Mouse (Mus musculus) testis, adult 2 months (tissue): ENCODE data around the gene Casz1. TPM values are rescaled to one million over a fixed set of nuclear protein-coding genes. Genes with fewer than 3 reads are reported as not detected.
A peak's percentile ranks its signal among the peaks of the same experiment; 100 is the strongest.

Experiments
- H3K27ac ChIP-seq: fragments of 200-500 bp; 2 replicates; pipeline ENCODE4 v1.5.1; 2012; ENCODE audit warnings: low read depth, low read length; ENCODE audit not compliant: control insufficient read depth, insufficient read depth
- H3K27me3 ChIP-seq: fragments of 200-500 bp; 2 replicates; pipeline ENCODE4 v1.6.1; 2012; ENCODE audit warnings: mild to moderate bottlenecking, low read length, moderate library complexity; ENCODE audit not compliant: control insufficient read depth, insufficient read depth
- H3K36me3 ChIP-seq: fragments of 200-500 bp; 2 replicates; pipeline ENCODE4 v1.6.1; 2012; ENCODE audit warnings: mild to moderate bottlenecking, low read length; ENCODE audit not compliant: control insufficient read depth, insufficient read depth
- H3K4me1 ChIP-seq: fragments of 200-500 bp; 2 replicates; pipeline ENCODE4 v1.6.1; 2012; ENCODE audit warnings: low read length; ENCODE audit not compliant: control insufficient read depth, insufficient read depth
- H3K4me3 ChIP-seq: fragments of 200-500 bp; 2 replicates; pipeline ENCODE4 v1.5.1; 2012; ENCODE audit warnings: low read depth, mild to moderate bottlenecking, low read length, moderate library complexity, mixed read lengths; ENCODE audit not compliant: control insufficient read depth
- CTCF ChIP-seq: fragments of 200-500 bp; IDR thresholded peaks from 2 replicates; pipeline ENCODE4 v1.5.1; 2012; ENCODE audit warnings: low read depth, mild to moderate bottlenecking, inconsistent platforms, low read length, moderate library complexity; ENCODE audit not compliant: control insufficient read depth, insufficient read depth, insufficient replicate concordance
- POLR2A ChIP-seq: fragments of 200-500 bp; IDR thresholded peaks from 2 replicates; pipeline ENCODE4 v1.6.1; 2012; ENCODE audit warnings: low read depth, mild to moderate bottlenecking, inconsistent platforms, low read length, moderate library complexity; ENCODE audit not compliant: control insufficient read depth
- polyA plus RNA-seq: library from polyadenylated mRNA; depleted of rRNA; stranded (reverse); fragments of >200 nt; gene quantifications from 2 replicates; pipeline ENCODE4 v1.2.3, GENCODE M21; 2012

The Casz1 gene
- polyA plus RNA-seq, 1 experiment: 8.5 TPM

DNA sequence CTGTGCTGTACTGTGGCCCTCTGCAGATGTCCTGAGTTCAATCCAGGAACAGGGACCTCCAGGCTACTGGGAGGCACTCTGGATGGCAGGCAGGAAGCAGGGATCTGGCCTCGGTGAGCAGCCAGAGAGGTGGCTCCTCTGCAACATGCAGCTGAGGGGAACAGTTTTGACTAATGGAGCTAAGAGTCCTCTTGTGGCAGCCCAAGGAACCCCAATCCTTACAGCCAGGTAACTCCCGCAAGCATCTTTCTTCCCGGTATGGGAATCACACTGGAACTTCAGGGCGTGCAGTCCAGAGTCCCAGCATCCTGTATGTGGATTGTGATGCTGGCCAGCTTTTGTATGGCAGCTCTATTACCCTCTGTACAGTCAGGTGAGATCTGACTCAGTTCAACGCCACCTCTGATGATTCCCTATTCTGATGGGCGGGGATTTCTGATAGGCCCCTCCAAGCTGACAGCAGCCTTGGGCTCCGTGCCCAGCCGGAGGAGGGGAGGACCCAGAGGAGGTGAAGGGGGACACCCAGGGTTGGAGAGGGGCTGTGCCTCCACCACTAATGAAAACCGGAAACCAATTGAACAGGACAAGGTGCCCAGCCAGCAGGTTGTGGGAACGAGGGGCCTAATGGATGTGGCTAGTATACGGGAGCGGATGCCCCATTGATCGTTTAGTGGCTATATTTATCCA is 53.3 kb downstream of the Casz1 start:
- Histone ChIP-seq H3K27ac (no peak overlapping the region), H3K4me1 (peaks cover 2% of the 10 kb centered on the region), H3K4me3 (no peak overlapping the region), H3K27me3 (no peaks in the 10 kb centered on the region; the same call in 1 of the 2 replicates), H3K36me3 (no peaks in the 10 kb centered on the region)
- no peak for TF ChIP-seq POLR2A
- TF ChIP-seq CTCF: no peak

DNA sequence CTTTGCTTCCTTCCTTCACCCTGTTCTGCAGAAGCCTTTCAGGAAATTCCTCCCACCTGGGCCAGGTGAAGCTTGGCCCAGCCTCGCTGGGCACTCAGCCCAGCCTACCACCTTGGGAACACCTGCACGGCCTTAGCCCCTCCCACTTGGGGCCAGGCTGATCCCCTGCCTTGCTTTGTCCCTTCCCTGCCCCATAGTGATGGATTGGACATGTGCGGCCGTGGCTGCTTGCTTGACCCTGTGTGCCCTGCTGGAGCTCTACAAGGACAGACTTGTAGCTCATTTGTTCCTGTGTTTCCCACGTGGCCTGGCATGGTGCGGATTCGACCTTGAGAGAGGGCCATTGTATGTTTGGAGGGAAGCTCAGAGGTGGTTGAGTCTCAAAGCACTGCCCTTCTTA is 54.0 kb downstream of the Casz1 start:
- Histone ChIP-seq H3K4me1 (peaks cover 2% of the 10 kb centered on the region), H3K27me3 (no peaks in the 10 kb centered on the region; the same call in 1 of the 2 replicates), H3K27ac (no peak overlapping the region), H3K36me3 (no peaks in the 10 kb centered on the region), H3K4me3 (no peak overlapping the region)
- TF ChIP-seq POLR2A: no peak
- no peak for TF ChIP-seq CTCF

DNA sequence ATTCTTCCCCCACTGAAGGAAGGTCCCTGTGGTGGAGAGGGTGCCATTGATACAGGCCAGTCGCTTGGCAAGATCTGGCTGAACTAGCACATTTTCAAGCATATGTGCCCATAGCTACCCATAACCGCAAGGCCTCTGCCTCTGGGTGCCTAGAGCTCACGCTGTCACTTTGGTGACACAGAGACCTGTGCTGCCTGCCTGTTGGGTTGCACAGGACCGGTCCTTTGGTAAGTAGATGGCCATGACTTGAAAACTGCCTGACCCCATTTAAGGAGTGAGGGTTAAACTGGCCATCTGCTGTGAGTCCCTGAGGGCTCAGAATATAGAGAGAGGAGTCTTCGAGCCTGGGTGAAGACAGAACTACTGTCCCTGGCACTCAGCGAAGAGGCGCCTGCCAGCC is 55.2 kb downstream of the Casz1 start:
- no peaks in the 10 kb centered on the region for H3K36me3 ChIP-seq
- H3K4me1 ChIP-seq: peaks cover 2% of the 10 kb centered on the region
- H3K27ac ChIP-seq: no peak overlapping the region
- H3K4me3 ChIP-seq: no peak overlapping the region
- TF ChIP-seq CTCF: no peak
- no peak for TF ChIP-seq POLR2A
- H3K27me3 ChIP-seq: no peaks in the 10 kb centered on the region; the same call in 1 of the 2 replicates

DNA sequence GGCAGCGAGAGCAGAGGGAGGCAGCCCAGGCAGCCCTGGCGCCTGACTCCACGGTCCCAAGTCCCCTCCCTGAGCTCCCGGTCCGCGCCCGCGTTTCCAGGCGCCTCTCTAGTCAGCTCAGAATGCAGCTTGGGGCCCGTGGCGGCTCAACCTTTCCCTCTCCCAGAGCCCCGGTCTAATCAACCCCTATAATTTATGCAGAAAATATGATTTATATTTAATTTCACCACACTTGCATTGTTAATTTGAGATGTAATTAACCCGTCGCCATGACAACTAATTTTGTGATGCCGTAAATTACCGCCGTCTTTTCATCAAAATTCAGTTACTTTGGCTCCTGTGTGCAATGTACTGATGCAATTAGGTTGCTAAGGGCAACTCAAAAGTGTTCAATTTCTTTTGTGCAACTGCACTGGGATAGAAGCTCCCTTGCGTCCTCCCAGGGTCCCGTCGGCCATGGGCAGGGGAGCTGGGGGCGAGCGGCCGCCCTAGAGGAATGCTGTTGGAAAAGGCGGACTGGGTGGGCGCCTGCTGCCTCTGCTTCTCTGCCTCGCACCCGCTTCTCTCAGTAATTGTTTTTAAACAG is 55.8 kb downstream of the Casz1 start:
- peaks cover 2% of the 10 kb centered on the region for H3K4me1 ChIP-seq
- no peaks in the 10 kb centered on the region; the same call in 1 of the 2 replicates for H3K27me3 ChIP-seq
- no peaks in the 10 kb centered on the region for H3K36me3 ChIP-seq
- TF ChIP-seq POLR2A: no peak
- H3K4me3 ChIP-seq: peak overlapping the region; percentile 37
- H3K27ac ChIP-seq: no peak overlapping the region

DNA sequence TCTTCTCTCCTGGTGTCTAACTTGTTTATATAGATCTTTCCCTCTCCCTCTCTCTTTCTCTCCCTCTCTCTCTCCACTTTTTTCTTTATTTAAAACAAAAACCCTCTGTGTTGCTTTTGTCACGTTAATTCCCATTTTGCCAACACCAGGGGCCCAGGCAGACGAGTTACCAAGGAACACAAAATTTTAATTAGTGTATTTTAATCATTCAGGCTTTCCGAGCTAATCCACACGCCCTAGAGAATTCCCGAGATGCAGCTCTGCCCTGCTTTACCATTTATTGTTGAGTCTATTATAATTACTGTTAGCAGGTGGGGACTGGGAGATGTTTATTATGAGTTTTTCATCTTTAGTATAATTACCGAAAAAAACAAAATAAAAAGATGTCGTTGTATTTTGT is 56.4 kb downstream of the Casz1 start:
- TF ChIP-seq CTCF (no peak), POLR2A (no peak)
- H3K4me3 ChIP-seq: no peak overlapping the region
- H3K27ac ChIP-seq: no peak overlapping the region
- H3K4me1 ChIP-seq: peaks cover 2% of the 10 kb centered on the region
- H3K27me3 ChIP-seq: no peaks in the 10 kb centered on the region; the same call in 1 of the 2 replicates
- H3K36me3 ChIP-seq: no peaks in the 10 kb centered on the region

- H3K36me3 ChIP-seq: no peaks in the 10 kb centered on the region
- H3K4me1 ChIP-seq: peaks cover 10% of the 10 kb centered on the region
- H3K4me3 ChIP-seq: no peak overlapping the region
- H3K27ac ChIP-seq: no peak overlapping the region
- TF ChIP-seq POLR2A: no peak
- TF ChIP-seq CTCF: no peak
- H3K27me3 ChIP-seq: no peaks in the 10 kb centered on the region
Observed at GRCm38 (mm10) chr4:148866812-148867470, 62.7 kb downstream of the Casz1 start.

DNA sequence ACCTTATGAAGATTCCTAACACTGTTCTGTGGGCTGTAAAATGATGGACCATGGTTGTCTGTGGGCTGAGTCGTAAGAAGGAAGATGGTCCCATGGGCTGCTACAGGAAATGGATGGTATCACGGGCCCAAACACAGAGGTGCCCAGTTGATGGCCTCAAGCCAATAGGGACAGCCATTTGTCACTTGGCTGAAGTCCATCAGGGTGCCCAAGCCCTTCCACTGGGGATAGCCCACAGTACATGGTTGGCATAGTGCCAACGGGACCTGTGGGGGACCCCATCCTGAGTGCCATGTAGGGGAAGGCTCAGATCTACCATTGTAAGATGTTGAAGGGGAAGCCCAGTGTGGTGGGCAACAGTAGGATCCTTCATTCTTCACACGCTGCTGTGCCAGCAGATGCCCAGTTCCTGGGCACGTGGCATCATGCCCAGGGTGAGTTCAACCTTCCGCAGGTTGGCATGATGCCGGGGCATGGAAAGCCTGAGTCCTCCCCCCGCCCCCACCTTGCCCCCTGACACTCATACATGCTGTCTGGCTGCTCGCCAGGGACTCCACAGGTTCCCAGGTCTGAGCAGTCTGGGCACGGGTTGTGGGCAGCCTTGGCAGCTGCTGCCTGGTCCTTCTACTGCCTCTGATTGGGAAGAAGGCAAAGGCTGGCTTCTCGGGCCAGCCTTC is 63.6 kb downstream of the Casz1 start:
- no peak for TF ChIP-seq CTCF
- no peak for TF ChIP-seq POLR2A
- Histone ChIP-seq H3K27me3 (no peaks in the 10 kb centered on the region), H3K4me3 (no peak overlapping the region), H3K27ac (no peak overlapping the region), H3K36me3 (no peaks in the 10 kb centered on the region), H3K4me1 (peaks cover 10% of the 10 kb centered on the region)
